Mouse (Mus musculus) heart, postnatal 0 days (tissue): ENCODE results near the gene Ncf1.

Experiments
- CTCF ChIP-seq: IDR thresholded peaks from 2 replicates; pipeline ENCODE4 v1.5.1; 2016; ENCODE audit warnings: antibody characterized with exemption, control low read depth, low read depth
- EP300 ChIP-seq: IDR thresholded peaks from 2 replicates; pipeline ENCODE4 v1.6.1; 2016; ENCODE audit warnings: antibody characterized with exemption, low read depth

DNA sequence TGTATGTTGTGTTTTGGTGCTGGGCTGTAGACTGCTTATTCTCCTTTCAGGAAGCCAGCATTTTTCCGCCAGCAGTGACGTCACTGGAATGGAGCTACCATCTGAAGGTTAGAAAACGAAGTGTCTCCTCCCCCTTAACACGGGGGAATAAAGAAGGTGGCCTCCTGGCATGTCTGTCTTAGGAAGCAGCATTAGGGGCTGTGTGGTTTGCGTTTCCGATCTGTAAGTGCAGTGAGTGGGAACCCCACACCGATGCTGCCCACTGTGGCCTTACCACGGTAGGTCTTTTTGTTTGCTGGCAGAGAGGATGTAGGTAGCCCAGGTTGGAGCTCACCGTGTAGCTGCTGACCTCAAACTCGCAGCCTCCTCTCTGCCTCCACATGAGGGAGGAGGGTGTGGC, 22.7 kb downstream of the Ncf1 start:
- TF ChIP-seq CTCF: no peak
- TF ChIP-seq EP300: no peak
